Mouse (Mus musculus): Measurements from ENCODE around the gene Tpst1.

GRCm38 (mm10) chr5:130112653-130113052, 39.5 kb downstream of the Tpst1 start:
- TF ChIP-seq CTCF (IDR thresholded peaks at IDR 0.05; ENCODE audit: low read depth, low read length) (no peak), GATA1 (IDR thresholded peaks at IDR 0.05; ENCODE audit: borderline replicate concordance, low read length) (no peak), TAL1 (conservative IDR thresholded peaks at IDR 0.05; ENCODE audit: low read depth, low read length) (no peak), GATA2 (IDR thresholded peaks at IDR 0.05; ENCODE audit: borderline replicate concordance, low read depth, low read length) (no peak), POLR2AphosphoS5 (IDR thresholded peaks at IDR 0.05; ENCODE audit: insufficient replicate concordance, low read depth, low read length) (no peak)

Measured in G1E (cell line).